Mouse (Mus musculus) lung, postnatal 14 days (tissue): ENCODE measurements around the gene Vegfa.

Experiments used
- DNase-seq: peaks from one replicate; pipeline ENCODE4 v3.0.0; 2021

The Vegfa gene

GRCm38 (mm10) chr17:46032257-46032991 lies at the start of gene Vegfa:
Gene Vegfa (minus strand): TSS chr17:46032369.
- DNase-seq: peak; percentile 96

GRCm38 (mm10) chr17:46081657-46082056 lies 49.5 kb upstream of the Vegfa start:
- no peak for DNase-seq

GRCm38 (mm10) chr17:46081042-46081441 lies 48.9 kb upstream of the Vegfa start:
- no peak for DNase-seq

GRCm38 (mm10) chr17:46080388-46080787 lies 48.2 kb upstream of the Vegfa start:
- DNase-seq: no peak

- no peak for DNase-seq
These were observed 46.9 kb upstream of the Vegfa start for GRCm38 (mm10) chr17:46079037-46079436.

GRCm38 (mm10) chr17:46077921-46078534 lies 45.9 kb upstream of the Vegfa start:
- no peak for DNase-seq

- DNase-seq: no peak
These were observed 44.0 kb upstream of the Vegfa start for GRCm38 (mm10) chr17:46076260-46076551.

- DNase-seq: no peak
These were observed 43.5 kb upstream of the Vegfa start for GRCm38 (mm10) chr17:46075551-46076259.

- peak; percentile 73 for DNase-seq
These were observed 42.9 kb upstream of the Vegfa start for GRCm38 (mm10) chr17:46075116-46075485.

GRCm38 (mm10) chr17:46074398-46075115 lies 42.4 kb upstream of the Vegfa start:
- no peak for DNase-seq

GRCm38 (mm10) chr17:46073730-46074301 lies 41.6 kb upstream of the Vegfa start:
- peak; percentile 88 for DNase-seq

- no peak for DNase-seq
These were observed 39.4 kb upstream of the Vegfa start for GRCm38 (mm10) chr17:46071531-46071930.

GRCm38 (mm10) chr17:46070046-46070445 lies 37.9 kb upstream of the Vegfa start:
- DNase-seq: no peak

GRCm38 (mm10) chr17:46063974-46064312 lies 31.8 kb upstream of the Vegfa start:
- no peak for DNase-seq

GRCm38 (mm10) chr17:46063283-46063973 lies 31.3 kb upstream of the Vegfa start:
- peak; percentile 73 for DNase-seq

- DNase-seq: no peak
These were observed 28.1 kb upstream of the Vegfa start for GRCm38 (mm10) chr17:46060253-46060652.

- no peak for DNase-seq
These were observed 27.2 kb upstream of the Vegfa start for GRCm38 (mm10) chr17:46059226-46059825.

- DNase-seq: no peak
These were observed 24.1 kb upstream of the Vegfa start for GRCm38 (mm10) chr17:46056288-46056687.

GRCm38 (mm10) chr17:46055736-46056135 lies 23.6 kb upstream of the Vegfa start:
- no peak for DNase-seq

- peak; percentile 46 for DNase-seq
These were observed 21.2 kb upstream of the Vegfa start for GRCm38 (mm10) chr17:46053291-46053842.

- no peak for DNase-seq
These were observed 20.0 kb upstream of the Vegfa start for GRCm38 (mm10) chr17:46052146-46052545.

- DNase-seq: no peak
These were observed 19.2 kb upstream of the Vegfa start for GRCm38 (mm10) chr17:46051356-46051755.
